Mouse (Mus musculus): ENCODE data around the gene Fkbp15. TPM values are rescaled to one million over a fixed set of nuclear protein-coding genes. Genes with fewer than 3 reads are reported as not detected.

Gene Fkbp15
- polyA plus RNA-seq, 1 experiment from 2014 or later = 15.0 TPM

DNA sequence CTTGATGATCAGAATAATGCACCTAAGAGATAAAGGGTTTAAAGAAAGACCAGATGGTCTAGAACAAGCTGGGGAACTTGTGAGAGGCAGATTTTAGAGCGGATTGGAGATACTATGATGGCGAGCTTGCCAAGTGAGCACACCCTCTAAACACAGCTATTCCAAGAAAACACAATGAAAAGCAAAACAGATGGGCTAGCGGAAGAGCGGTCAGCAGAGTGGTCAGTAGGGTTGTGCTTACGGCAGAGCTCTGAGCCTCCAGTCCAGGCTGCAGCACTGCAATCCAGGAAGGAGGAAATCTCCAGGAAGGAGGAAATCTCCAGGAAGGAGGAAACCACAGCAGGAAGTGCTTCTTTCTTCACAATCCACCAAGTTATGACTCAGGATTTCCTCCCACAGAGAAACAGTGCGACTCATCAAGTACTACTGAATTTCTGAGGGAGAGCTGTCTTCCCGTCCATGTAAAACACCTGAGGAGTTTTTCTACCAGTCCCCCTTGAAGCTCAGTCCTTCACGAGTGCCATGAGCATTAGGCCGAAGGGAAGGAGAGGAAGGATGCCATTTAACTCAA lies 46.6 kb downstream of the Fkbp15 start:
- ATAC-seq (ENCODE audit: low FRiP score, low TSS enrichment) = no peak
- H3K4me2 ChIP-seq (replicated peaks; ENCODE audit: low read depth) = no peak overlapping the region
- H3K27ac ChIP-seq (replicated peaks) = no peak overlapping the region
- H3K36me3 ChIP-seq (ENCODE audit: control insufficient read depth, insufficient read depth, low read length) = peaks cover 11% of the 10 kb centered on the region; the same call in 1 of the 2 replicates
- TF ChIP-seq CTCF (IDR thresholded peaks at IDR 0.05; ENCODE audit: low read depth) (no peak), EP300 (optimal IDR thresholded peaks at IDR 0.05) (no peak)
- H3K9ac ChIP-seq (ENCODE audit: low read length) = no peak overlapping the region
- WGBS = 84% methylated on average over 9 of the region's 9 CpGs
- H3K27me3 ChIP-seq (ENCODE audit: control insufficient read depth, insufficient read depth, low read length) = no peaks in the 10 kb centered on the region
- DNase-seq (ENCODE audit: low spot score) = no peak
- no peaks in the 10 kb centered on the region for H3K4me1 ChIP-seq (replicated peaks; ENCODE audit: control insufficient read depth, insufficient read depth)
- H3K4me3 ChIP-seq (ENCODE audit: low read depth, low read length) = no peak overlapping the region
- H3K9me3 ChIP-seq (ENCODE audit: control insufficient read depth, low read length) = no peaks in the 10 kb centered on the region

DNA sequence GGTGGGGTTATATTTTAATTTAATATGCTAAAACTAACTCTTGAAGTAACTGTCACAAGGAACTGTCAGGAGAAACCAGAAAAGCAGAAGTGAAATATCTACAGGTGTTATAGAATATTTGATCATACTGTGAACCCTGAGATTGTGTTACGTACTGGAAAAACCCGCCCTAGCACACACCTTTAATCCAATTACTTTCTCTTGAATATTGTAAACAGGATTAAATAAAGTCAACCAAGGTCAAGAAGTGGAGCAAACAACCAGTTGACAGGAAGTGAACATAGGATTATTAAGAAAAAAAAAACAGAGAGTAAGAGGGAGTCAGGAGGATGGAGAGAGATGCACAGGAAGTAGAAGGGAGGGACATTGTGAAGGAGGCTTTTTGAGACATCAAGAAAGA lies 47.5 kb downstream of the Fkbp15 start:
- no peaks in the 10 kb centered on the region for H3K9me3 ChIP-seq (ENCODE audit: control insufficient read depth, low read length)
- WGBS = 84% methylated on average over 2 of the region's 2 CpGs
- ATAC-seq (ENCODE audit: low FRiP score, low TSS enrichment) = no peak
- H3K36me3 ChIP-seq (ENCODE audit: control insufficient read depth, insufficient read depth, low read length) = peaks cover 10% of the 10 kb centered on the region; the same call in 1 of the 2 replicates
- H3K4me1 ChIP-seq (replicated peaks; ENCODE audit: control insufficient read depth, insufficient read depth) = no peaks in the 10 kb centered on the region
- H3K9ac ChIP-seq (ENCODE audit: low read length) = no peak overlapping the region
- H3K4me2 ChIP-seq (replicated peaks; ENCODE audit: low read depth) = no peak overlapping the region
- no peak overlapping the region for H3K4me3 ChIP-seq (ENCODE audit: low read depth, low read length)
- no peak for DNase-seq (ENCODE audit: low spot score)
- no peaks in the 10 kb centered on the region for H3K27me3 ChIP-seq (ENCODE audit: control insufficient read depth, insufficient read depth, low read length)
- TF ChIP-seq CTCF (IDR thresholded peaks at IDR 0.05; ENCODE audit: low read depth) (no peak), EP300 (optimal IDR thresholded peaks at IDR 0.05) (no peak)
- no peak overlapping the region for H3K27ac ChIP-seq (replicated peaks)

DNA sequence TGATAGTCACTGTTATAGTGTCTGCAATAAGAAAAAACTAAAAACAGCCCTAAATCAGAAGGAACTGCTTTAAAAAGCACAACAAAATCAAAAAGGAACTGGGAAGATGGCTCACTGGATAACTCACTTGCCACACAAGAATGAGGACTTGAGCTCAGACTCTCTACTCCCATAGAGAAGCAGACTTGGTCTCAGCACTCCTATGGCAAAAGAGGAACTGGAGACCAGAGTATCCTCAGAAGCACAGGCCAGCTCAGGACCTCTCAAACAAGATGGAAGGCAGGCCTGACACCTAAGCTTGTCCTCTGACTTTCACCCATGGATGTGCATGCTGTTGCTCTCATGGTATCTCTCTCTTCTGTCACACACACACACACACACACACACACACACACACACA lies 51.9 kb downstream of the Fkbp15 start:
- Histone ChIP-seq H3K9me3 (ENCODE audit: control insufficient read depth, low read length) (no peaks in the 10 kb centered on the region), H3K36me3 (ENCODE audit: control insufficient read depth, insufficient read depth, low read length) (peaks cover 23% of the 10 kb centered on the region), H3K27ac (replicated peaks) (no peak overlapping the region), H3K4me2 (replicated peaks; ENCODE audit: low read depth) (no peak overlapping the region), H3K27me3 (ENCODE audit: control insufficient read depth, insufficient read depth, low read length) (no peaks in the 10 kb centered on the region), H3K4me1 (replicated peaks; ENCODE audit: control insufficient read depth, insufficient read depth) (no peaks in the 10 kb centered on the region), H3K9ac (ENCODE audit: low read length) (no peak overlapping the region), H3K4me3 (ENCODE audit: low read depth, low read length) (no peak overlapping the region)
- ATAC-seq (ENCODE audit: low FRiP score, low TSS enrichment) (no peak), DNase-seq (ENCODE audit: low spot score) (no peak)
- TF ChIP-seq CTCF (IDR thresholded peaks at IDR 0.05; ENCODE audit: low read depth) (no peak), EP300 (optimal IDR thresholded peaks at IDR 0.05) (no peak)

DNA sequence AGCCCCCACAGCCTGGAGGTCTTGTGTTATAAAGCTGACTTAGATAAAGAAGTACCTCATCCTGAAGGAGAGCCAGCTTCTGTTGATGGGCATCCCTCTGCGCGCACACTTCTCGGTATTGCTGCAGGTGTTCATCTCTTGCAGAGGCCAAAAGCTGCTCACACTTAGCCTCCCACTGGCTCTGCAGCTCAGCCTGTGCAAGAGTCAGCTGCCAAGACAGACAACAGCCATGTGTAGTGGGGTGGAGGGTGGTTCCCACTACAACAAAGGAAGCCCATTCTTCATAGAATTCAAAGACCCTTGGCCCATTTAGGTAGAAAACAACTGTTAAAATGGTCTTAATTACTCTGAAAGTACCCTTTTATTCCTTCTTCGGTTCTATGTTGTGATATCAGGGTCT lies 53.5 kb downstream of the Fkbp15 start:
- no peak overlapping the region for H3K4me2 ChIP-seq (replicated peaks; ENCODE audit: low read depth)
- H3K4me3 ChIP-seq (ENCODE audit: low read depth, low read length) = no peak overlapping the region
- H3K9ac ChIP-seq (ENCODE audit: low read length) = no peak overlapping the region
- no peaks in the 10 kb centered on the region for H3K4me1 ChIP-seq (replicated peaks; ENCODE audit: control insufficient read depth, insufficient read depth)
- peaks cover 21% of the 10 kb centered on the region for H3K36me3 ChIP-seq (ENCODE audit: control insufficient read depth, insufficient read depth, low read length)
- ATAC-seq (ENCODE audit: low FRiP score, low TSS enrichment) = no peak
- DNase-seq (ENCODE audit: low spot score) = no peak
- no peaks in the 10 kb centered on the region for H3K9me3 ChIP-seq (ENCODE audit: control insufficient read depth, low read length)
- TF ChIP-seq CTCF (IDR thresholded peaks at IDR 0.05; ENCODE audit: low read depth) (no peak), EP300 (optimal IDR thresholded peaks at IDR 0.05) (no peak)
- no peaks in the 10 kb centered on the region for H3K27me3 ChIP-seq (ENCODE audit: control insufficient read depth, insufficient read depth, low read length)
- H3K27ac ChIP-seq (replicated peaks) = no peak overlapping the region
- 88% methylated on average over 4 of the region's 4 CpGs for WGBS

DNA sequence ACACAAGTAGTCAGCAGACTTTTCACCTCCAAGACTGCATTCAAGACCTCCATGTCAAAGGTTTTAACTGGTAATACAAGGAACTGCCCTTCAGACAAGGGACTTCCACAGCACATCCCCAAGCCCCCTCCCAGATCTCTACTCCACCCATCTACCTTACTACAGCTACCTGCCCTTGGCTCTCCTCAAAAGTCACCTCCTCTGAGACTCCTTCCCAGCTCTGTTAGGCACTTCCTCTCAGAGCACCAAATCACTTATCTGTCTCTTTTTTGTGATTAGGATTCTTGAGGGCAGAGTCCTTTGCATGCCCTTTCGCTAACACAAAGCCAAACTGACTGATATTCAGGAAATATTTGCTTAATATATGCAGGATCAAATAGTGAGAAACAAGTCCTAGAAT lies 54.0 kb downstream of the Fkbp15 start:
- no peak for DNase-seq (ENCODE audit: low spot score)
- no peak for TF ChIP-seq EP300 (optimal IDR thresholded peaks at IDR 0.05)
- no peak for TF ChIP-seq CTCF (IDR thresholded peaks at IDR 0.05; ENCODE audit: low read depth)
- ATAC-seq (ENCODE audit: low FRiP score, low TSS enrichment) = no peak
- no peak overlapping the region for H3K4me3 ChIP-seq (ENCODE audit: low read depth, low read length)
- H3K27me3 ChIP-seq (ENCODE audit: control insufficient read depth, insufficient read depth, low read length) = no peaks in the 10 kb centered on the region
- no peaks in the 10 kb centered on the region for H3K4me1 ChIP-seq (replicated peaks; ENCODE audit: control insufficient read depth, insufficient read depth)
- H3K4me2 ChIP-seq (replicated peaks; ENCODE audit: low read depth) = no peak overlapping the region
- H3K9ac ChIP-seq (ENCODE audit: low read length) = no peak overlapping the region
- H3K27ac ChIP-seq (replicated peaks) = no peak overlapping the region
- peaks cover 21% of the 10 kb centered on the region for H3K36me3 ChIP-seq (ENCODE audit: control insufficient read depth, insufficient read depth, low read length)
- no peaks in the 10 kb centered on the region for H3K9me3 ChIP-seq (ENCODE audit: control insufficient read depth, low read length)
- 75% methylated on average over 1 of the region's 1 CpGs for WGBS

DNA sequence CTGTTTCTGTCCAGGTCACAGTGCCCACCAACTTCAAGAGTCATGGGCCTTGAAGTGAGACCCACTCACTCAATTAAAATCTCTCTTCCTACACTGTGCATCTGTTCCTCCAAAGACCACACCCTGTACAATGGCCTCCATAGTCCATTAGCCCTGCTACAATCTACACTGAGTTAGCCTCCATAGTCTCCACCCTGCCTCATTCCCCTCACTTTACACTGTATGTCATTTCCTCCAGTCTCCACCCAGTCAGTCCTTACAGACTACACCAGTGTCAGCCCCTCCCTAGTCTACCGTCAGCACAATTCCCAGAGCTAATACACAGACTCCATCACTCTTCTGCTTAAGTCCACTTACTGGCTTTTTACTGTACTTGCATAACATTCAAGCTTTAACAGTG lies 57.1 kb downstream of the Fkbp15 start:
- H3K4me3 ChIP-seq (ENCODE audit: low read depth, low read length) = no peak overlapping the region
- peaks cover 25% of the 10 kb centered on the region for H3K36me3 ChIP-seq (ENCODE audit: control insufficient read depth, insufficient read depth, low read length)
- H3K4me1 ChIP-seq (replicated peaks; ENCODE audit: control insufficient read depth, insufficient read depth) = no peaks in the 10 kb centered on the region
- no peak overlapping the region for H3K9ac ChIP-seq (ENCODE audit: low read length)
- no peaks in the 10 kb centered on the region for H3K27me3 ChIP-seq (ENCODE audit: control insufficient read depth, insufficient read depth, low read length)
- no peak overlapping the region for H3K27ac ChIP-seq (replicated peaks)
- 71% methylated on average over 1 of the region's 1 CpGs for WGBS
- peak; percentile 66 for ATAC-seq (ENCODE audit: low FRiP score, low TSS enrichment)
- no peaks in the 10 kb centered on the region for H3K9me3 ChIP-seq (ENCODE audit: control insufficient read depth, low read length)
- no peak overlapping the region for H3K4me2 ChIP-seq (replicated peaks; ENCODE audit: low read depth)
- no peak for TF ChIP-seq CTCF (IDR thresholded peaks at IDR 0.05; ENCODE audit: low read depth)
- no peak for TF ChIP-seq EP300 (optimal IDR thresholded peaks at IDR 0.05)
- DNase-seq (ENCODE audit: low spot score) = no peak
